In genomic region chr14:48332193-48332592, GRCm38 (mm10) we compare ENCODE assay signal across 10 mouse cellular contexts.
A peak's percentile ranks its signal among the peaks of the same experiment; 100 is the strongest.
DNase-seq lines count a peak whose midpoint lies in the region; ATAC-seq and TF ChIP-seq lines count a peak whose summit lies in the region.
"Had no signal": no experiment of that assay in that cellular context is flagged by ENCODE, and none has a peak within 500 bp of the region (broad histone marks: within the 10 kb centered on the region; RNA-seq: fewer than 3 reads in every experiment).

No protein-coding gene starts in this region.

- H3K9ac ChIP-seq in forebrain, embryonic 15.5 days (replicated peaks), result no peak overlapping the region
- H3K9ac ChIP-seq in forebrain, embryonic 14.5 days (ENCODE audit: low read length), result no peak overlapping the region
- H3K9ac ChIP-seq in embryonic facial prominence, embryonic 15.5 days, result no peak overlapping the region
- H3K9ac ChIP-seq in forebrain, postnatal 0 days, result no peak overlapping the region
- H3K9ac ChIP-seq: liver, embryonic 12.5 days had no signal

- peaks cover 32% of the 10 kb centered on the region for H3K4me1 ChIP-seq in forebrain, embryonic 15.5 days
- H3K4me1 ChIP-seq in forebrain, embryonic 14.5 days (ENCODE audit: control insufficient read depth, insufficient read depth, low read length), result peaks cover 22% of the 10 kb centered on the region
- H3K4me1 ChIP-seq in embryonic facial prominence, embryonic 15.5 days, result peaks cover 27% of the 10 kb centered on the region
- H3K4me1 ChIP-seq in forebrain, postnatal 0 days (ENCODE audit: insufficient read depth), result no peaks in the 10 kb centered on the region
- H3K4me1 ChIP-seq: liver, embryonic 12.5 days had no signal

- 0 out of 2 replicates have a peak overlapping the region, but pooled peaks have one; percentile 13 for H3K27ac ChIP-seq in forebrain, embryonic 15.5 days (replicated peaks)
- no peak overlapping the region for H3K27ac ChIP-seq in forebrain, embryonic 14.5 days (ENCODE audit: low read depth, low read length)
- 0 out of 2 replicates have a peak overlapping the region, but pooled peaks have one; percentile 11 for H3K27ac ChIP-seq in embryonic facial prominence, embryonic 15.5 days (replicated peaks)
- H3K27ac ChIP-seq in forebrain, postnatal 0 days (ENCODE audit: low read depth, low read length), result no peak overlapping the region
- H3K27ac ChIP-seq: liver, embryonic 12.5 days had no signal

- no peaks in the 10 kb centered on the region for H3K9me3 ChIP-seq in forebrain, embryonic 15.5 days
- H3K9me3 ChIP-seq in forebrain, embryonic 14.5 days (replicated peaks; ENCODE audit: control insufficient read depth, low read length), result no peaks in the 10 kb centered on the region
- H3K9me3 ChIP-seq in embryonic facial prominence, embryonic 15.5 days (replicated peaks), result no peaks in the 10 kb centered on the region
- no peaks in the 10 kb centered on the region for H3K9me3 ChIP-seq in forebrain, postnatal 0 days (ENCODE audit: low read length)
- H3K9me3 ChIP-seq: liver, embryonic 12.5 days had no signal

- WGBS in forebrain, embryonic 15.5 days, result 56% methylated on average over 2 of the region's 2 CpGs
- WGBS in forebrain, embryonic 14.5 days, result 52% methylated on average over 2 of the region's 2 CpGs
- whole genome bisulfite sequencing in embryonic facial prominence, embryonic 15.5 days, result 34% methylated on average over 2 of the region's 2 CpGs
- 58% methylated on average over 2 of the region's 2 CpGs for WGBS in forebrain, postnatal 0 days

- no peak for TF ChIP-seq CTCF in forebrain, postnatal 0 days (IDR thresholded peaks at IDR 0.05; ENCODE audit: low read depth)

- H3K36me3 ChIP-seq in forebrain, embryonic 15.5 days, result no peaks in the 10 kb centered on the region
- no peaks in the 10 kb centered on the region for H3K36me3 ChIP-seq in forebrain, embryonic 14.5 days (ENCODE audit: control insufficient read depth, insufficient read depth, low read length)
- no peaks in the 10 kb centered on the region for H3K36me3 ChIP-seq in embryonic facial prominence, embryonic 15.5 days
- H3K36me3 ChIP-seq in forebrain, postnatal 0 days (ENCODE audit: insufficient read depth), result no peaks in the 10 kb centered on the region
- H3K36me3 ChIP-seq: liver, embryonic 12.5 days had no signal

- DNase-seq in forebrain, embryonic 14.5 days (ENCODE audit: low spot score), result no peak
- DNase-seq in 3T3-L1 (ENCODE audit: low read depth, low spot score), result peak; percentile 86
- peak; percentile 36 to 65 for DNase-seq in kidney, postnatal 25 days
- no peak for DNase-seq in right cerebral cortex, adult 18-20 months
- DNase-seq in forebrain, postnatal 0 days, result no peak
- no peak for DNase-seq in thymus, postnatal 10 days (ENCODE audit: low spot score in 2 of 2)

- H3K4me3 ChIP-seq in forebrain, embryonic 15.5 days, result no peak overlapping the region
- H3K4me3 ChIP-seq in forebrain, embryonic 14.5 days (ENCODE audit: low read depth, low read length), result no peak overlapping the region
- no peak overlapping the region for H3K4me3 ChIP-seq in embryonic facial prominence, embryonic 15.5 days (replicated peaks)
- H3K4me3 ChIP-seq in forebrain, postnatal 0 days (ENCODE audit: low read depth, low read length), result no peak overlapping the region
- H3K4me3 ChIP-seq: liver, embryonic 12.5 days; myocyte had no signal

- H3K4me2 ChIP-seq in forebrain, embryonic 15.5 days (replicated peaks), result no peak overlapping the region
- H3K4me2 ChIP-seq in forebrain, embryonic 14.5 days (ENCODE audit: low read length), result no peak overlapping the region
- H3K4me2 ChIP-seq in embryonic facial prominence, embryonic 15.5 days (replicated peaks), result no peak overlapping the region
- H3K4me2 ChIP-seq in forebrain, postnatal 0 days (ENCODE audit: low read depth), result no peak overlapping the region
- H3K4me2 ChIP-seq: liver, embryonic 12.5 days had no signal

- ATAC-seq in forebrain, embryonic 15.5 days (replicated peaks), result no peak
- no peak for ATAC-seq in forebrain, embryonic 14.5 days
- no peak for ATAC-seq in embryonic facial prominence, embryonic 15.5 days (ENCODE audit: insufficient number of reproducible peaks, low FRiP score, low TSS enrichment, low read depth)
- no peak for ATAC-seq in forebrain, postnatal 0 days
- ATAC-seq: liver, embryonic 12.5 days had no signal

- H3K27me3 ChIP-seq in forebrain, embryonic 15.5 days, result no peaks in the 10 kb centered on the region
- no peaks in the 10 kb centered on the region for H3K27me3 ChIP-seq in forebrain, embryonic 14.5 days (replicated peaks; ENCODE audit: control insufficient read depth, insufficient read depth, low read length)
- H3K27me3 ChIP-seq in embryonic facial prominence, embryonic 15.5 days, result no peaks in the 10 kb centered on the region
- H3K27me3 ChIP-seq in forebrain, postnatal 0 days (ENCODE audit: insufficient read depth, low read length), result no peaks in the 10 kb centered on the region

Comparison
In these comparisons a context has a peak if more than half of its experiments do, and no peak if none do; other contexts are left out.
1. H3K27ac ChIP-seq: peak in forebrain, embryonic 15.5 days (single experiment) and embryonic facial prominence, embryonic 15.5 days (single experiment); none in forebrain, embryonic 14.5 days (single experiment) and forebrain, postnatal 0 days (single experiment).
2. DNase-seq: peak in 3T3-L1 (single experiment) and kidney, postnatal 25 days (2 of 2); none in forebrain, embryonic 14.5 days (single experiment), right cerebral cortex, adult 18-20 months (single experiment), forebrain, postnatal 0 days (single experiment) and thymus, postnatal 10 days (0 of 2).